Mouse (Mus musculus) left cerebral cortex, postnatal 36 days (tissue): ENCODE measurements around the gene Ccdc85c. TPM values are rescaled to one million over a fixed set of nuclear protein-coding genes. Genes with fewer than 3 reads are reported as not detected.

Experiments used
- DNase-seq, 2 experiments: peaks; one replicate each; pipeline ENCODE4 v3.0.0; 2021 to 2022; ENCODE audit warnings: low spot score in 2 of 2, mixed read lengths in 1 of 2
- intact Hi-C: fragments of 180-260 bp; cut with DNase I; formaldehyde crosslinking; loops from one replicate; pipeline ENCODE4 v1.15.1; 2025
- total RNA-seq, 2 experiments: library from RNA; stranded (reverse); gene quantifications; 2 replicates each; pipeline ENCODE4 v1.2.3; 2021

The Ccdc85c gene
- total RNA-seq, 2 experiments from 2014 or later: 75.2 to 77.4 TPM

GRCm38 (mm10) chr12:108246759-108247500, 28.3 kb downstream of the Ccdc85c start:
- DNase-seq: no peak
- intact Hi-C loops: no loop called here

DNA sequence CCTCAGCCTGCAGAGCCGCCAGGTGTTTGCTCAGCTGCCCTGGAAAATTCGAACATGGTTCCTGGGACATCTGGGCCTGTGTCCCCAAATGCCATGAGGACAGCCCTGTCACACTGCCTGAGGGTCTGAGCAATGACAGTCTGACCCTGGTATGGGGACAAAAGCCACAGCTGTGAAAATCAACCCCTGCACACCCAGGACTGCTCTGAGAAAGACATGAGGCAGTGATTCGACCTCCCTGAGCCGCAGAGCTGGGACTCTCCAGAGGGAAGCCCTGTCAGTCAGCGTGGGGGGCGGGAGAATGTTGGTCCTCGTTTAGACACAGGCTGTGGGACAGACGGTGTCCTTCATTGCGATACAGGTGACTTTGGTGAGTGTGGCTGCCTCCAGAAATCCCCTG, 29.6 kb downstream of the Ccdc85c start:
- intact Hi-C loops: no loop called here
- no peak for DNase-seq

- DNase-seq: no peak
- intact Hi-C loops: no loop called here
These were observed 30.4 kb downstream of the Ccdc85c start for GRCm38 (mm10) chr12:108244778-108245177.

- no peak for DNase-seq
- intact Hi-C loops: no loop called here
These were observed 32.9 kb downstream of the Ccdc85c start for GRCm38 (mm10) chr12:108242243-108242745.

GRCm38 (mm10) chr12:108241626-108242025, 33.6 kb downstream of the Ccdc85c start:
- no peak for DNase-seq
- intact Hi-C loops: no loop called here

GRCm38 (mm10) chr12:108240953-108241588, 34.2 kb downstream of the Ccdc85c start:
- DNase-seq: peak; percentile 68 to 71

GRCm38 (mm10) chr12:108240401-108240890, 34.8 kb downstream of the Ccdc85c start:
- DNase-seq: no peak
- intact Hi-C loops: no loop called here

More at GRCm38 (mm10) chr12:108240953-108241588, 34.2 kb downstream of the Ccdc85c start:
- intact Hi-C loops: no loop called here

- intact Hi-C loops: loop anchor here (5.0 kb wide), 1 partner anchor 33 kb away; no protein-coding TSS in a partner anchor
These were observed 35.8 kb downstream of the Ccdc85c start for GRCm38 (mm10) chr12:108239441-108239840.

DNA sequence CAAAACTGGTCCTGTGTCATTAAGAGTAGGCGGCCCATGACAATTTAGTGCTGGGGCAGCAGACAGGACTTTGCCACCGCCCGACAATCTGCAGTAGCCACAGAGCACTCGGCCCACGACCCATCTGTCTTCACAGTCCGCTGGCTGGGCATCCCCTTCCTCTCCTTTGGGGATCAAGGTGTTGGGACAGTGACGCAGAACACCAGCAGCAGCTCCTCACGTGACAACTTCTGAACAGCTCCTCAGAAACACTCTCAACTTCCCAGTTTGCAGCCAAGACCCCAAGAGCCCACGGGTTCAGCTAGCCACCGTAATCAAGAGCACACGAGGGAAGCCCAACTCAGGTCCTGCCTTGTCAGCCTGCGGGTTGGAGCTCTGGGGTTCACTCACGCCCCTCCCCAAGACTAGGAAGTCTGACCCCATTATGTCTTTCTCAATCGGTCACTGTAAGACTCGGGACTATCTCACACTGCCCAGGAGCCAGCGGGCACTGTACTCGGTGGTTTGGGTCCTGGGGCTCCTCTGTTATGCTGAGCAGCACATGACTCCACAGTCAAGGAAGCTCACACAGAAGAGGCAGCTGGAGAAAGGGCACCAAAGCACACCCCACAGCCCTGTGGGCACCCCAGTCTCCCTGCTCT, 36.7 kb downstream of the Ccdc85c start:
- intact Hi-C loops: loop anchor here (5.0 kb wide), 1 partner anchor 34 kb away; no protein-coding TSS in a partner anchor
- DNase-seq: no peak

More at GRCm38 (mm10) chr12:108239441-108239840, 35.8 kb downstream of the Ccdc85c start:
- peak; percentile 69 to 74 for DNase-seq

DNA sequence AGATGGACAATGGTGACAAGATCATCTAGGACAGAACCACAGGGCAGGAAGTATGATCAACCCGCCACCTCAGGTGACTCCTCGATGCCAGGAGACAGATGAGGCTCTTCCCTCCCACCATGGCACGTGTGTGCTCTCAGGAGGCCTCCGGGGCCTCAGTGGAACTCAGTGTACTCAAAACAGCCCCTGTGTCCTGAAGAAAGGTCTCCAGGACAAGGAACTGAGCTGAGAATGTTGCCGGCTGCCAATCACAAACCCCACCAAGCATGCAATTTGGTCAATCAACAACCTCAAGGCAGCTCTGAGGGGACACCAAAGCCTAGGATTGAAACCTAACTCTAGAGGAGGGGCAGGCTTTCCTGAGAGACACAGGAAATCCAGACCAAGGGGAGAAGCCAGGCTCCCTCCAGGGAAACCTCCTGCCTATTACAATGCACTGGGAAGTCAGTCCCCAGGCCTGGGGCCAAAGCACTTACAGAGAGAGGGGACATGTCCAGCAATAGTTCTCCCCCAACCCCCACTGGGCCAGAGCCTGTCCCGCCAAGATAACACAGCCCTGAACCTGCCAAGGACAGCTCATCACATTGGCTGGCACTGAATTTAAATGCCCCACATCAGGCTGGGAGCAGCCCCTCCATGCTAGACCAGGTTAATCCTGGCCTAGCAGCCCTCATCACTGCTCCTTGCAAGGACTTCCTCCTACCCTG, 37.8 kb downstream of the Ccdc85c start:
- intact Hi-C loops: loop anchor here (5.0 kb wide), 1 partner anchor 35 kb away; no protein-coding TSS in a partner anchor

DNA sequence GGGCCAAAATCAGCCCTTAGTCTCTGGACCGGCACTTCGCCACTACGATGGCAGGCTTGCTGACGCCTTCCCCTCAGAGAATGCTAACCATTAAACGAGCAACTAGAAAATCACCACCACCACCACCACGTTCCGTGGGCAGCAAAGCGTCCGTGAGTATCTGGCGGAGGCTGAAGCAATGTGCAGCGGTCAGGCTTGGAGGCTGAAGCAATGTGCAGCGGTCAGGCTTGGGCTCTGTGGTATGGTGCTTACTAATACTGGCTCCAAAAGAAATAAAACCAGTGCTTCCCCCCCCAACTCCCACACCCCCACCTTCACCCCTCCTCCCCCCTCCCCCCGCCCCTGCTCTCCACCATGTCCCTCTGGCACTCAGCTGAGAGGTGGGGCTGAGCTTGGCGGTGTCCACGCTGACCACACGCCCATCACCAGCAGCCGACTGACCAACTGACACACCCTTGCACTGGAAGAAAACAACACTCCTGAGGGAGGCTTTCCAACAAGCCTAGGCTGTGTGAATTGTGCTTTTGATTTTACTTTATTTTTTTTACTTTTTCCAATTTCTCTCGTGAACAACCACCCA, 39.2 kb downstream of the Ccdc85c start:
- intact Hi-C loops: loop anchor here (5.0 kb wide), 1 partner anchor 36 kb away; no protein-coding TSS in a partner anchor
- no peak for DNase-seq

More for the DNA sequence above, 37.8 kb downstream of the Ccdc85c start:
- no peak for DNase-seq

DNA sequence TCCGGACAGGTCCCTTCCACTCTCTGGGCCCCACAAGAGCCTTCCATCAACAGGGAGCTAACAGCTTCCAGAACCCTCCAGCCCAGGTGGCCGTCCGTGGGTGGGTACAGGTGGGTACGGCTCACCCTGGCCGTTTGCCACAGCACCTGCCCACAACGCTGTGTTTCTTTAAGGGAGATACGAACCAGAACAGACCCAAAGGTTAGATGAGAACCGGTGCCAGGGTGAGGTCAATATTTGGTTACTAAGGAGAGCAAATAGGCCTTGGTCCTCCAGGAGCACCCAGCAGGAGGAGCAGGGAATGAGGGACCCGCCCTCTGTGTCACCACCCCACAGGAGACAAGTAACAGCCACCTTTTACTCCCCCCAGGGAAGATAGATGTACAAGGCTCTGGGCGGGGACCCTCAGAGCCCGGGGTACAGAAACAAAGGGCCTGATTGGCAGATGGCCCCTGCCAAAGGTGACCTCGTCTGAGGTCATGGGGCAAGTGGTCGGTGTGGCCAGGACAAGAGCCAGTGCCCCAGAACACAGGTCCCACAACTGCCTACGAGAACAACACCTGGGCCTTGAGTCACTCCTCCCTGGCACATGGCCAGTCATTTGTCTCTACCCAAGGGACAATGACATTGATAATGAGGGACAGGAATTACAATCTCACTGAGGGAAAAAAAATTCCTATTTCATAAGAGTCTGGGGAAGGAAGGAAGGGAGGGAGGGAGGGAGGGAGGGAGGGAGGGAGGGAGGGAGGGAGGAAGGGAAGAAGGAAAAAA, 40.2 kb downstream of the Ccdc85c start:
- DNase-seq: no peak
- intact Hi-C loops: loop anchor here (5.0 kb wide), 1 partner anchor 37 kb away; no protein-coding TSS in a partner anchor

DNA sequence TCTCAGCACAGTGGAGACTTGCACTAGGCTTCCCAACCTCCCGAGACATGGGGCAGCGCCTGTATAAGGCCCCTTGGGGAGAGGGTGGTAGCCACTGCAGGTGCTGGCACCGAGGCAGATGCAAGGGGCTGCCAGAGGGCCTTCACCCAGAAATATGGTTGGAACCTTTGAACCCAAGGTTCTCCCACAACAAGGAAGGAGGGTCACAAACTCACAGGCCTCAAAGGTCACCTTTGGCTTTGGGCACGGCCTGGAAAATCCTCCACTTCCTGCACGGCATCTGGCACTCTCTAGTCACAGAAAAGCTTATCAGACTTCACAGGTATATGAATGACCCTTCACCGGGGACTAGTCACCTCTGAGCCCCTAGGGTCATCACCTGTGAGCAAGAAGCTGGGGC, 41.5 kb downstream of the Ccdc85c start:
- no peak for DNase-seq
- intact Hi-C loops: no loop called here

DNA sequence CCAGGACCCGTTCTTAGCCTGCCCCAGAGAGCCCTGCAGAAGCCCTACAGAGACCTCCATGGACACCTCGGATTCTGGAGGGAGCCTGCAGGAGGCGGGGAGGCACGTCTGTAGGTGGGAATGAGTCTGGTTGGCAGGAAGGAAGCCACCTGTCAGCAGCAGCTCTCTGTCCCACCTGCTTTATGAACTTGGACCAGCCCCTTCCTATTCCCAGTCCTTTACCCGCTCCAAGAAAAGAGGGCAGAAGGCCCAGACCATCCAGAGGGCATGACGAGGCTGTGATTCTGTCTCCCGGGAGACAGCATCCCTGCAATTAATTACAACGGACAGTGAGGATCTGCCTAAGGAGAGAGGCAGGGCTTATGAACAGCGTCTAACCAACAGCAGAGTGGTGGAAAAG, 43.3 kb downstream of the Ccdc85c start:
- intact Hi-C loops: no loop called here
- DNase-seq: no peak

GRCm38 (mm10) chr12:108230821-108231794, 44.1 kb downstream of the Ccdc85c start:
- intact Hi-C loops: no loop called here
- DNase-seq: no peak

DNA sequence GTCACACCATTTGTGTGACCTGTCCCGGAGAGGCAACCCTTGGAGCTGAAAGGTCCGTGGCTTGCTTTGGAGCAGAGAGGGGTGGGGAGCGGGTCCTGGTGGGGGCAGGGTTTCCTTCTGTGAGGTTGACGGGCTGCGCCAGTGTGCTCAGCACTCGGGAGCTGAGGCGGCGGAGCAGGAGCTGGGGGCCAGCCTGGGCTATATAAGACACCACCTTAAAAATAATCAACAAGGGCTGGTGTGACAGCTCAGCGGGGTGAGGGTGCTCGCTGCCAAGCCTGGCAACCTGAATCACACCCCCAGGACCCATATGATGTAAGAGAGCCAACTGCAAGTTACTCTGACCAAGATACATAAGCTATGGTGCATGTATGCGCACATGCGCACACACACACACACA, 45.1 kb downstream of the Ccdc85c start:
- intact Hi-C loops: no loop called here
- DNase-seq: no peak

DNA sequence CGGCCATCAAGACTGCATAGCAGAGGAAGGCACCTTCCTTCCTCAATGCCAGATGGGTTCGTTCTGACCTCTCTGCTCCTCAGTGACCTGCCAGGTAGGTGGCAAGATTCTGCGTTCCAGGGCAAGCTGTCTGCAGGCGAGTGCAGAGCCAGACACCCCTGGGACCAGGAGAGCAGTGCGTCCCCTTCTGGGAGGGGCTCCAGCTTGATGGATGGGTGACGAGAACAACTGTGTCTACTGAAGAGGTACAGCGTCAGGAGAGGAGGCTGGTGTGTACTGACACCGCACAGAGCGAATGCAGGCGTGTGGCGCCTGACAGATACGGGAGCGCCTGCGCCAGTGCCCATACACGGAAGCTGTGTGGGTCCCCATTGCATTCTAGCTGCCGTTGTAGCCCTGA, 47.7 kb downstream of the Ccdc85c start:
- no peak for DNase-seq
- intact Hi-C loops: no loop called here
